Mouse (Mus musculus) MEL (cell line): ENCODE results near the gene Frem3. TPM values are rescaled to one million over a fixed set of nuclear protein-coding genes. Genes with fewer than 3 reads are reported as not detected.

ENCODE experiments used
- DNase-seq: peaks from one replicate; pipeline ENCODE4 v3.0.0; 2011; ENCODE audit warnings: low read depth, low spot score
- H3K27ac ChIP-seq: 2 replicates; pipeline ENCODE4 v1.5.1; 2012; ENCODE audit warnings: low read depth, mild to moderate bottlenecking, control low read depth, low read length, moderate library complexity; ENCODE audit not compliant: control insufficient read depth
- H3K27me3 ChIP-seq, 2 experiments: fragments of 150-350 bp in 1 of 2; sonication (generic) in 1 of 2; 2 replicates each; pipeline ENCODE4 v1.6.1; 2012; ENCODE audit warnings: low read length in 2 of 2, mild to moderate bottlenecking in 2 of 2, improper control_type of control experiment in 1 of 2, moderate library complexity in 1 of 2; ENCODE audit not compliant: insufficient read depth in 2 of 2, control insufficient read depth in 1 of 2
- H3K36me3 ChIP-seq, 2 experiments: 2 replicates each; pipeline ENCODE4 v1.6.1; 2012 to 2014; ENCODE audit warnings: low read length in 2 of 2, improper control_type of control experiment in 1 of 2, inconsistent platforms in 1 of 2, mild to moderate bottlenecking in 1 of 2; ENCODE audit not compliant: insufficient read depth in 2 of 2, control insufficient read depth in 1 of 2
- H3K4me1 ChIP-seq, 2 experiments: fragments of 150-350 bp in 1 of 2; sonication (generic) in 1 of 2; 2 replicates each; pipeline ENCODE4 v1.6.1; 2012; ENCODE audit warnings: low read length in 2 of 2, improper control_type of control experiment in 1 of 2, mild to moderate bottlenecking in 1 of 2; ENCODE audit not compliant: insufficient read depth in 2 of 2, control insufficient read depth in 1 of 2
- H3K4me3 ChIP-seq, 2 experiments: fragments of 150-350 bp in 1 of 2; sonication (generic) in 1 of 2; 2 replicates each; pipeline ENCODE4 v1.5.1; 2012; ENCODE audit warnings: low read depth in 2 of 2, low read length in 2 of 2, mild to moderate bottlenecking in 2 of 2, moderate library complexity in 2 of 2, control low read depth in 1 of 2, improper control_type of control experiment in 1 of 2; ENCODE audit not compliant: control insufficient read depth in 1 of 2, insufficient read depth in 1 of 2
- H3K79me2 ChIP-seq: 2 replicates; pipeline ENCODE4 v1.6.1; 2012; ENCODE audit warnings: mild to moderate bottlenecking, low read length, moderate library complexity; ENCODE audit not compliant: control insufficient read depth, poor library complexity, insufficient read depth
- H3K9ac ChIP-seq: 2 replicates; pipeline ENCODE4 v1.6.1; 2012; ENCODE audit warnings: low read depth, mild to moderate bottlenecking, control low read depth, low read length, moderate library complexity; ENCODE audit not compliant: control insufficient read depth, poor library complexity, severe bottlenecking
- H3K9me3 ChIP-seq: fragments of 150-350 bp; sonication (generic); replicated peaks from 2 replicates; pipeline ENCODE4 v1.6.1; 2012; ENCODE audit warnings: mild to moderate bottlenecking, low read length, improper control_type of control experiment, moderate library complexity; ENCODE audit not compliant: insufficient read depth
- CHD1 ChIP-seq: IDR thresholded peaks from 2 replicates; pipeline ENCODE4 v1.6.1; 2012; ENCODE audit warnings: low read depth, mild to moderate bottlenecking, inconsistent platforms, low read length, improper control_type of control experiment
- E2F4 ChIP-seq: IDR thresholded peaks from 2 replicates; pipeline ENCODE4 v1.6.1; 2011; ENCODE audit warnings: low read depth, low read length, improper control_type of control experiment, borderline replicate concordance
- ELF1 ChIP-seq: IDR thresholded peaks from 2 replicates; pipeline ENCODE4 v1.6.1; 2014; ENCODE audit warnings: low read depth, mild to moderate bottlenecking, inconsistent platforms, low read length, improper control_type of control experiment, moderate library complexity
- EP300 ChIP-seq, 2 experiments: IDR thresholded peaks; 2 replicates each; pipeline ENCODE4 v1.6.1; 2011; ENCODE audit warnings: improper control_type of control experiment in 2 of 2, low read length in 2 of 2, low read depth in 1 of 2, mild to moderate bottlenecking in 1 of 2
- GABPA ChIP-seq: IDR thresholded peaks from 2 replicates; pipeline ENCODE4 v1.6.1; 2012; ENCODE audit warnings: low read depth, mild to moderate bottlenecking, inconsistent platforms, low read length, improper control_type of control experiment, moderate library complexity
- HCFC1 ChIP-seq: IDR thresholded peaks from 2 replicates; pipeline ENCODE4 v1.6.1; 2012; ENCODE audit warnings: low read depth, mild to moderate bottlenecking, inconsistent platforms, low read length, improper control_type of control experiment, moderate library complexity
- JUND ChIP-seq: IDR thresholded peaks from 2 replicates; pipeline ENCODE4 v1.6.1; 2011; ENCODE audit warnings: low read depth, mild to moderate bottlenecking, improper control_type of control experiment, low read length
- MAFK ChIP-seq: IDR thresholded peaks from 2 replicates; pipeline ENCODE4 v1.6.1; 2011; ENCODE audit warnings: low read depth, mild to moderate bottlenecking, low read length, improper control_type of control experiment, borderline replicate concordance
- MAZ ChIP-seq: IDR thresholded peaks from 2 replicates; pipeline ENCODE4 v1.6.1; 2012; ENCODE audit warnings: low read depth, mild to moderate bottlenecking, inconsistent platforms, low read length, improper control_type of control experiment
- MXI1 ChIP-seq: IDR thresholded peaks from 2 replicates; pipeline ENCODE4 v1.6.1; 2011; ENCODE audit warnings: mild to moderate bottlenecking, low read depth, low read length, improper control_type of control experiment
- POLR2A ChIP-seq, 2 experiments: IDR thresholded peaks; 2 replicates each; pipeline ENCODE4 v1.6.1; 2011 to 2012; ENCODE audit warnings: low read length in 2 of 2, mild to moderate bottlenecking in 2 of 2, control low read depth in 1 of 2, improper control_type of control experiment in 1 of 2, low read depth in 1 of 2, moderate library complexity in 1 of 2; ENCODE audit not compliant: control insufficient read depth in 1 of 2, insufficient read depth in 1 of 2, poor library complexity in 1 of 2
- POLR2AphosphoS2 ChIP-seq: IDR thresholded peaks from 2 replicates; pipeline ENCODE4 v1.6.1; 2011; ENCODE audit warnings: low read length, improper control_type of control experiment
- RCOR1 ChIP-seq: IDR thresholded peaks from 2 replicates; pipeline ENCODE4 v1.6.1; 2012; ENCODE audit warnings: low read depth, mild to moderate bottlenecking, inconsistent platforms, low read length, improper control_type of control experiment
- TAL1 ChIP-seq: IDR thresholded peaks from 2 replicates; pipeline ENCODE4 v1.6.1; 2012; ENCODE audit warnings: mild to moderate bottlenecking, inconsistent platforms, low read length, moderate library complexity, mixed read lengths
- TCF12 ChIP-seq: IDR thresholded peaks from 2 replicates; pipeline ENCODE4 v1.6.1; 2014; ENCODE audit warnings: low read depth, mild to moderate bottlenecking, inconsistent platforms, low read length, improper control_type of control experiment, moderate library complexity
- ZC3H11A ChIP-seq: IDR thresholded peaks from 2 replicates; pipeline ENCODE4 v1.6.1; 2012; ENCODE audit warnings: low read depth, mild to moderate bottlenecking, inconsistent platforms, low read length, improper control_type of control experiment
- ZKSCAN1 ChIP-seq: IDR thresholded peaks from 2 replicates; pipeline ENCODE4 v1.6.1; 2012; ENCODE audit warnings: low read depth, mild to moderate bottlenecking, inconsistent platforms, low read length, improper control_type of control experiment, moderate library complexity
- polyA plus RNA-seq, 2 experiments: library from polyadenylated mRNA; stranded (reverse) in 1 of 2; unstranded in 1 of 2; fragments of >175 nt in 1 of 2; fragments of >200 nt in 1 of 2; gene quantifications; 2 replicates each; pipeline versions ENCODE4 v1.2.1 to v1.2.4; 2012; ENCODE audit warnings: low replicate concordance in 2 of 2, low read depth in 1 of 2; ENCODE audit not compliant: insufficient read length in 2 of 2, insufficient read depth in 1 of 2, missing spikeins in 1 of 2
- total RNA-seq: library from RNA; depleted of rRNA; stranded (reverse); fragments of 300-350 nt; gene quantifications from 2 replicates; pipeline ENCODE4 v1.2.3, GENCODE M21; 2012

The Frem3 gene
- total and polyA plus RNA-seq, 3 experiments: under 0.01 TPM; not detected in 2

DNA sequence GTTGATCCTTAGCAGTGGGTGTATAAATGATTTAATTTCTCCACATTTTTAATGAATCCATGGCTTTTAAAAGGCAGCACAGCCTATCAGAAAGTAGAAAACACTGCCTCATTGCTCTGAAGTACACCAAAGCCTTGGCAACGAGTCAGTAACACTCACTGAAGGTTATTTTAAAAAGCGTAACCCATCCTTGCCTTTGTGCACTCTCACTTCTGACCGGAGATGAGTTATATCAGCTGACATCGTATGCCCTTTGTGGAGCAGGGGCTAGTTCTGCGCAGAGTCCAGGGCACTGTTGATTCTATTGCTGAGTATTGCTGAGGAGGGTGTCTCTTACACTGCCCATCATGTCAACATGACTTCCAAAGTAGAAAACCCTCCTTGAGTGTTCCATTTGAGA is 18.3 kb upstream of the Frem3 start:
- H3K9ac ChIP-seq: no peak overlapping the region
- no peaks in the 10 kb centered on the region for H3K79me2 ChIP-seq
- no peaks in the 10 kb centered on the region for H3K36me3 ChIP-seq
- no peak for TF ChIP-seq MAZ
- no peaks in the 10 kb centered on the region for H3K9me3 ChIP-seq
- no peak overlapping the region for H3K4me3 ChIP-seq
- no peaks in the 10 kb centered on the region for H3K4me1 ChIP-seq
- H3K27me3 ChIP-seq: no peaks in the 10 kb centered on the region; a peak in 1 of 4 replicates
- H3K27ac ChIP-seq: no peak overlapping the region
- no peak for DNase-seq

DNA sequence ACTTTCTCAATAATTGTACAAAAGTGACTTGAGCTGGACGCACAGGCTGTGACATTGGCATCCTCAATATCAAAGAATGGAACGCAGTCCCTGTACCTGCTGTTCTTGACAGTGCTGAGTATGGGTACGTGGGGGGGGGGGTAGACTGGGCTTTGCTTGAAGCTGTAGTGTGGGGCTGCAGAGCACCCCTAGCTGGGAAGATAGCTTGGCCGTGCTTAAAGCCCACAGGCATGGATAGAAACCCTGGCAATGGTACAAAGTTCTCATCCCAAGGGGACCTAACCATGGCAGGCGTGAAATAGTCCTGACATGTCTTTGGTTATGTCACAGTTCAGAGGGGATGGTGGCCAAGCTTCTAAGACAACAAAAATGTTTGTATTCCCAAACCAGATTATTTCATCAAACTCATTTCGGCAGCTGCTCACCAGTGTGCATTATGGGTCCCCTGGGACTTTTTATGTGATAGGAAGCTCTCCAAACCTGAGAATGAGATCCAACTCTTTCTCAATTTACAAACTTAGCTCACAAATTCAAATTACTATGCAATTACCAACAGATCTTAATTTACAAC is 10.2 kb upstream of the Frem3 start:
- no peaks in the 10 kb centered on the region for H3K79me2 ChIP-seq
- H3K4me1 ChIP-seq: no peaks in the 10 kb centered on the region
- DNase-seq: no peak
- no peaks in the 10 kb centered on the region; a peak in 1 of 4 replicates for H3K27me3 ChIP-seq
- no peak overlapping the region for H3K27ac ChIP-seq
- H3K9ac ChIP-seq: no peak overlapping the region
- H3K36me3 ChIP-seq: no peaks in the 10 kb centered on the region
- H3K4me3 ChIP-seq: no peak overlapping the region
- no peaks in the 10 kb centered on the region for H3K9me3 ChIP-seq
- TF ChIP-seq TAL1 (no peak), ZKSCAN1 (no peak), POLR2AphosphoS2 (no peak), ZC3H11A (no peak), E2F4 (no peak), HCFC1 (no peak), POLR2A (IDR thresholded peaks at IDR 0.05; ENCODE audit: control insufficient read depth in 1 of 2, insufficient read depth in 1 of 2, low read depth in 1 of 2, low read length in 2 of 2, poor library complexity in 1 of 2) (no peak), EP300 (IDR thresholded peaks at IDR 0.05; ENCODE audit: low read depth in 1 of 2, low read length in 2 of 2) (no peak), CHD1 (no peak), ELF1 (no peak), JUND (no peak), MXI1 (no peak), MAFK (no peak), RCOR1 (no peak), GABPA (no peak), TCF12 (no peak)
- TF ChIP-seq, all 39 proteins: peak for 0
